Mouse (Mus musculus): ENCODE measurements at regions not wholly inside any gene's neighbourhood (a gene's known extent, or its start where the extent isn't known, plus 50 kb on each side); places are given as distances from the start of the nearest gene placed in this dataset.

DNA sequence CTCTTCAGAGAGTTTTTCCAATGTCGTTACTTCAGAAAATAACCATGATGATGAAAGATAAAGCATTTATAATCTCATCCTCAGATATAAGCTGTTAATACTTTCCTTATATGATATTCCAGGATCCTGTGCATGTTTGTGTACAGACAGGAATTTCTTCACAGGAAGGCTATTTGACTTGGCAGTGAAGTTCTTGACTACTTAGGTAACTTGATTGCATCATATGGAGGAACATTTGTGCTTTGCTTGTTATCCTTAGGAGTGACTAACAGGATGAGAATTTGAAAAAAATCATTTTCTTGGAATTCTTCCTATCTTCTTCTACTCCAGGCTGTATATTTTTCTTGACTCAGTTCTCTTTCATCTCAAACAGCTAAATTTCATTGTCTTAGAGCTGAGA, 140.2 kb upstream of the Prr30 start:
- TF ChIP-seq MYOD1 (IDR thresholded peaks at IDR 0.05; ENCODE audit: control insufficient read depth, insufficient read length, low read depth) (no peak), MAX (IDR thresholded peaks at IDR 0.05) (no peak), MYOG (IDR thresholded peaks at IDR 0.05; ENCODE audit: control insufficient read depth, extremely low read depth, insufficient read length) (no peak), FOSL1 (IDR thresholded peaks at IDR 0.05; ENCODE audit: insufficient read depth, low read length, poor library complexity, severe bottlenecking) (no peak), CTCF (IDR thresholded peaks at IDR 0.05; ENCODE audit: control insufficient read depth, insufficient read depth, insufficient read length) (no peak), CEBPB (IDR thresholded peaks at IDR 0.05; ENCODE audit: low read depth) (peak; percentile 59)
- no peaks in the 10 kb centered on the region for H3K36me3 ChIP-seq (ENCODE audit: control insufficient read depth, insufficient read depth)
- no peak overlapping the region for H3ac ChIP-seq (ENCODE audit: control insufficient read depth, insufficient read length, low read depth)
- no peaks in the 10 kb centered on the region for H3K79me3 ChIP-seq (ENCODE audit: low read depth)
- no peak overlapping the region for H3K4me3 ChIP-seq (ENCODE audit: insufficient read depth, poor library complexity, severe bottlenecking)
- no peaks in the 10 kb centered on the region for H3K79me2 ChIP-seq (ENCODE audit: control insufficient read depth, insufficient read depth)
- no peaks in the 10 kb centered on the region for H3K27me3 ChIP-seq (ENCODE audit: control insufficient read depth, insufficient read depth, insufficient read length)

DNA sequence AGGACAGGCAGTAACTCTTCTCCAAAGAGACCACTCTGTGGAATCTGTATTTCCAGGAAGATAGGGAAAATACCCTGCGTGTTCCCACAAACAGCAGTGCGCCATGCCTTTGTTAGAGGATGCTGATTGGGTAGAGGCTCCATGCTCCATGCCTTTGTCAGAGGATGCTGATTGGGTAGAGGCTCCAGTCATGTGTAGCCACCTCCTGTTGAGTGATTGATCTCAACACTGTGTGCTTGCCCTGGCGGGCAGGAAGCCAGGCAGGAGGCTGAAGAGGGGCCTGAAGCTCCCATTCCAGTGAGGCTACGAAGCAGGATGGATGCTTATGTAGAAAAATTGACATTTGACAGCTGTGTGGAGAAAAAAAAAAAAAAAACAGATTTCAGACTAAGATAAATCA, 131.9 kb upstream of the Prr30 start:
- H3ac ChIP-seq (ENCODE audit: control insufficient read depth, insufficient read length, low read depth): no peak overlapping the region
- no peaks in the 10 kb centered on the region for H3K27me3 ChIP-seq (ENCODE audit: control insufficient read depth, insufficient read depth, insufficient read length)
- no peak overlapping the region for H3K4me3 ChIP-seq (ENCODE audit: insufficient read depth, poor library complexity, severe bottlenecking)
- no peaks in the 10 kb centered on the region for H3K79me2 ChIP-seq (ENCODE audit: control insufficient read depth, insufficient read depth)
- H3K79me3 ChIP-seq (ENCODE audit: low read depth): no peaks in the 10 kb centered on the region
- H3K36me3 ChIP-seq (ENCODE audit: control insufficient read depth, insufficient read depth): no peaks in the 10 kb centered on the region
- no peak for TF ChIP-seq CTCF (IDR thresholded peaks at IDR 0.05; ENCODE audit: control insufficient read depth, insufficient read depth, insufficient read length)
- no peak for TF ChIP-seq MYOD1 (IDR thresholded peaks at IDR 0.05; ENCODE audit: control insufficient read depth, insufficient read length, low read depth)
- TF ChIP-seq CEBPB (IDR thresholded peaks at IDR 0.05; ENCODE audit: low read depth): no peak
- no peak for TF ChIP-seq USF1 (IDR thresholded peaks at IDR 0.05; ENCODE audit: low read depth)
- no peak for TF ChIP-seq MAX (IDR thresholded peaks at IDR 0.05)
- TF ChIP-seq MYOG (IDR thresholded peaks at IDR 0.05; ENCODE audit: control insufficient read depth, extremely low read depth, insufficient read length): no peak
- no peak for TF ChIP-seq FOSL1 (IDR thresholded peaks at IDR 0.05; ENCODE audit: insufficient read depth, low read length, poor library complexity, severe bottlenecking)

DNA sequence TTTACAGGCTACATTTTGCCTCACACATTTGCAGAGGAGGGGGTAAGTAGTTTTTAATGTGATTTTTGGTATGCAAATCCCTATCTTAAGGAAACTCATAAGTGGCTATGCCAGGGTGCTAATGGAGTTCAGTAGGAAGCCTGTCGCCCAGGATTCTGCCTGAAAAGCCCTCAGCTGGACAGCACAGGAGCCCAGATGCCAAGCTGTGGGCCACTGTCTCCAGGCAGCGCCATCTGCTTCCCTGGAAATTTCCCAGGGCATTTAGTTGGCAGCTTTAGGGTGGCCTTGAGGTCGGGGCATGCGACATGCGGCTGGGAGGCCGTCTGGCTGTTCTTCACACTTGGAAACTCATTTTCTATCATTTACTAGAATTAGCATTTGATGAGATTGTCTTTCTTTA, 127.3 kb upstream of the Prr30 start:
- Histone ChIP-seq H3K4me3 (ENCODE audit: insufficient read depth, poor library complexity, severe bottlenecking) (no peak overlapping the region), H3K79me2 (ENCODE audit: control insufficient read depth, insufficient read depth) (no peaks in the 10 kb centered on the region), H3K36me3 (ENCODE audit: control insufficient read depth, insufficient read depth) (no peaks in the 10 kb centered on the region), H3K79me3 (ENCODE audit: low read depth) (no peaks in the 10 kb centered on the region), H3K27me3 (ENCODE audit: control insufficient read depth, insufficient read depth, insufficient read length) (no peaks in the 10 kb centered on the region), H3ac (ENCODE audit: control insufficient read depth, insufficient read length, low read depth) (no peak overlapping the region)
- no peak for TF ChIP-seq FOSL1 (IDR thresholded peaks at IDR 0.05; ENCODE audit: insufficient read depth, low read length, poor library complexity, severe bottlenecking)
- TF ChIP-seq USF1 (IDR thresholded peaks at IDR 0.05; ENCODE audit: low read depth): no peak
- no peak for TF ChIP-seq CEBPB (IDR thresholded peaks at IDR 0.05; ENCODE audit: low read depth)
- TF ChIP-seq CTCF (IDR thresholded peaks at IDR 0.05; ENCODE audit: control insufficient read depth, insufficient read depth, insufficient read length): no peak
- no peak for TF ChIP-seq MYOD1 (IDR thresholded peaks at IDR 0.05; ENCODE audit: control insufficient read depth, insufficient read length, low read depth)

DNA sequence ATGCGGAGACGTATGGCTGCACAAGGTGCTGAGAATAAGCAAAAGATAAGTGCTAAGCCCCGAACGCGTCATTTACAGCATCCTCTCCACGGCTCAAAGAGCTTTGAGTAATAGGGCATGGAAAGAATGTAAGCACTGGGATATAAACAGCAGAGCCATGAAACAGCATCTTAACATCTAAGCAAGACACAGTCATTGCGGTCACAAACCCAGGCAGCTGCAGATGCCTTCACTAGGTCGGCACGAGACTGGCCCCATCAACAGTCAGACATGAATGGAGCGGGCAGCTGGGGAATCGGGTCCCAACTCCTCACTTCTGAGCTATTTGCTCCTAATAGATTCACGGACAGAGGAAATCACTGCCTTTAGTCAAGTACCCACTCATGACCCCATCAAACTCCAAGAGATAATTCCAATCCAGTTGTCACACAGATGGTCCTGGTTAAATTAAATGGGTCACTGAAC, 126.4 kb upstream of the Prr30 start:
- Histone ChIP-seq H3K4me3 (ENCODE audit: insufficient read depth, poor library complexity, severe bottlenecking) (no peak overlapping the region), H3K27me3 (ENCODE audit: control insufficient read depth, insufficient read depth, insufficient read length) (no peaks in the 10 kb centered on the region), H3K36me3 (ENCODE audit: control insufficient read depth, insufficient read depth) (no peaks in the 10 kb centered on the region), H3ac (ENCODE audit: control insufficient read depth, insufficient read length, low read depth) (no peak overlapping the region), H3K79me2 (ENCODE audit: control insufficient read depth, insufficient read depth) (no peaks in the 10 kb centered on the region), H3K79me3 (ENCODE audit: low read depth) (no peaks in the 10 kb centered on the region)
- TF ChIP-seq MAX (IDR thresholded peaks at IDR 0.05): no peak
- TF ChIP-seq MYOD1 (IDR thresholded peaks at IDR 0.05; ENCODE audit: control insufficient read depth, insufficient read length, low read depth): peak; percentile 56

DNA sequence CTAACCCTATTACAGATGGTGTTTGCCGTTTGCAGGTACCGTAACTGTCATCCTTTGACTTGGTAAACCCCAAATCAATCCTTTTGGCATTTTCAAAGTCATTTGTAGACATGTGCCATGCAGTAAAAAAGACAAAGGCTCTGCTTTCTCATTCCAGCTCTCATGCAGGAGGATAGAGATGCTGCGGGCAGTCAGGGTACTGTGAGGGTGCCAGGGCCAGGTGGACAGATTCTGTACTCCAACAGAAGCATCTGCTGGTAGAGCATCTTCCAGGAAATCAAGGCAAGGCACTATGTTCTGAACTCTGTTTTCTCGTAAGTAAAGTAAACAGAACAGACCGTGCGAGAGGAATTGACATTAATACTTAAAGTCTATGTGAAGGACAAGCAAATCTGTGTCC, 123.2 kb upstream of the Prr30 start:
- H3ac ChIP-seq (ENCODE audit: control insufficient read depth, insufficient read length, low read depth): no peak overlapping the region
- H3K79me3 ChIP-seq (ENCODE audit: low read depth): no peaks in the 10 kb centered on the region
- no peak overlapping the region for H3K4me3 ChIP-seq (ENCODE audit: insufficient read depth, poor library complexity, severe bottlenecking)
- H3K27me3 ChIP-seq (ENCODE audit: control insufficient read depth, insufficient read depth, insufficient read length): no peaks in the 10 kb centered on the region
- TF ChIP-seq MYOG (IDR thresholded peaks at IDR 0.05; ENCODE audit: control insufficient read depth, extremely low read depth, insufficient read length) (no peak), CEBPB (IDR thresholded peaks at IDR 0.05; ENCODE audit: low read depth) (no peak), MAX (IDR thresholded peaks at IDR 0.05) (no peak)
- H3K36me3 ChIP-seq (ENCODE audit: control insufficient read depth, insufficient read depth): no peaks in the 10 kb centered on the region
- no peaks in the 10 kb centered on the region for H3K79me2 ChIP-seq (ENCODE audit: control insufficient read depth, insufficient read depth)

DNA sequence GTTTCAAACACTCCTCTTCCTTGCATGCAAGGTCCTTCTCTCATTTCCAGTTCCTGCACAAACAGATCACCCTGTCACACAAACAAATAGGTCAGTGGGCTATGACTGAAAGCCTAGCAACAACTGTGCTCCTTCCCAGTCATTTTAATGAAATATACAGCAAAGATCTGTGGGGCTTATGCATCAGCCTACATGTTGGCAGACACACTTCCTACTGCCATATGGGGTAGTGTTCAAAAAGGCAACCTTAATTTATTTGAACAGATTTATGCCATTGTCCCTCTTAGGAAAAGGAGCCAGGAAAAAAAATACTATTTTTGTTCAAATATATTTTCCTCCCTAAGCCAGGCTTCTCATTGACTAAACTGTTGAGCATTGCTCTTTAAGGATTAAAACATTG, 107.8 kb upstream of the Prr30 start:
- H3K36me3 ChIP-seq (ENCODE audit: control insufficient read depth, insufficient read depth): no peaks in the 10 kb centered on the region
- H3K4me3 ChIP-seq (ENCODE audit: insufficient read depth, poor library complexity, severe bottlenecking): no peak overlapping the region
- H3K79me3 ChIP-seq (ENCODE audit: low read depth): no peaks in the 10 kb centered on the region
- TF ChIP-seq CTCF (IDR thresholded peaks at IDR 0.05; ENCODE audit: control insufficient read depth, insufficient read depth, insufficient read length) (no peak), MAX (IDR thresholded peaks at IDR 0.05) (no peak), FOSL1 (IDR thresholded peaks at IDR 0.05; ENCODE audit: insufficient read depth, low read length, poor library complexity, severe bottlenecking) (no peak), MYOG (IDR thresholded peaks at IDR 0.05; ENCODE audit: control insufficient read depth, extremely low read depth, insufficient read length) (no peak), MYOD1 (IDR thresholded peaks at IDR 0.05; ENCODE audit: control insufficient read depth, insufficient read length, low read depth) (no peak), CEBPB (IDR thresholded peaks at IDR 0.05; ENCODE audit: low read depth) (no peak), USF1 (IDR thresholded peaks at IDR 0.05; ENCODE audit: low read depth) (no peak)
- H3ac ChIP-seq (ENCODE audit: control insufficient read depth, insufficient read length, low read depth): no peak overlapping the region
- no peaks in the 10 kb centered on the region for H3K79me2 ChIP-seq (ENCODE audit: control insufficient read depth, insufficient read depth)
- no peaks in the 10 kb centered on the region for H3K27me3 ChIP-seq (ENCODE audit: control insufficient read depth, insufficient read depth, insufficient read length)

Data from C2C12 (cell line).